Mouse (Mus musculus): ENCODE measurements around the gene Gm5617.
"Not testable (repeated sequence)": the region's sequence is repeated elsewhere in the genome, so short reads cannot be mapped to it uniquely, and the experiment has no call there.

Gene Gm5617

DNA sequence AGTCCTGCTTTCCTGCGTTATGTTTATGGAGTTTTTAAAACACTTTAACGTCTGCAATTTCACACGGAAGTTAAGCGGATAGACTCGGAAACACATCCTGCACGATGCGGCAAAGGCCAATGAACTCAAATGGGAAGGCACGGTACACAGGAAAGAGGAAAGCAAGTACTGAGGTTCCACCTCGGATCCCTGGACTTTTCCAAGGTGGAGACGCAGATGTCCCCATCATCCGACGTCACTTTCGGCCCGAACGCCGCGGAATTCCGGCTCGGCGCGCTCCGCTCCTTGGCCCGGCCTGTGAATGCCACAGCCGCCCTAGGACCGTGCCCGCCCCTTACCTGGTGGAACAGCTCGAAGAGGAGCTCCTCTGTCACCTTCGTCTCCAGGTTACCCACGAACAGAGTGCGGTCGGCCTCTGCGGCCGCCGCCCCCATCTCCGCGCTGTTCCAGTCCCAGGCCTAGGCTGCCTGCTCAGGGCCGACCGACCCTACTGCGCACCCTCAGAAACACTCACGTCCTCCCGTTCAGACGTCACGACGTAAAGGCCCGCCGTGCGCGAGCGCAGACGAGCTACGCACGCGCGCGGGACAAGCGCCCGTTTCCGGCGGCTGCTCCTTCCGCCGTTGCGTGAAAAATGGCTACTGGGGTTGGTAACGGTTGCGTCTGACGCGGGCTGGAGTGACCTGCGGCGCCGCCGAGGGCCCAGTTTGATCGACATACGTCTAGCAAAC, at the start of gene Gm5617, which contains the start of gene Rbm7:
Gene Gm5617, plus strand, starts transcription at position 626 of the 731 bp plus-strand sequence.
Gene Rbm7, minus strand, starts transcription at position 483 of the 731 bp plus-strand sequence.
- peak; percentile 96 for DNase-seq (ENCODE audit: low read depth, low spot score)
- peaks cover 6% of the 10 kb centered on the region for H3K36me3 ChIP-seq (ENCODE audit: control insufficient read depth, insufficient read depth, low read length, poor library complexity, severe bottlenecking)

GRCm38 (mm10) chr9:48447783-48448209, 47.4 kb upstream of the Gm5617 start:
- H3K36me3 ChIP-seq (ENCODE audit: control insufficient read depth, insufficient read depth, low read length, poor library complexity, severe bottlenecking) = no peaks in the 10 kb centered on the region; the same call in 1 of the 2 replicates
- DNase-seq (ENCODE audit: low read depth, low spot score) = peak; percentile 74
- no peaks in the 10 kb centered on the region for H3K27me3 ChIP-seq (ENCODE audit: control insufficient read depth, insufficient read depth, low read length, poor library complexity, severe bottlenecking)

More for the DNA sequence above, at the start of gene Gm5617, which contains the start of gene Rbm7:
- H3K27me3 ChIP-seq (ENCODE audit: control insufficient read depth, insufficient read depth, low read length, poor library complexity, severe bottlenecking) = no peaks in the 10 kb centered on the region

DNA sequence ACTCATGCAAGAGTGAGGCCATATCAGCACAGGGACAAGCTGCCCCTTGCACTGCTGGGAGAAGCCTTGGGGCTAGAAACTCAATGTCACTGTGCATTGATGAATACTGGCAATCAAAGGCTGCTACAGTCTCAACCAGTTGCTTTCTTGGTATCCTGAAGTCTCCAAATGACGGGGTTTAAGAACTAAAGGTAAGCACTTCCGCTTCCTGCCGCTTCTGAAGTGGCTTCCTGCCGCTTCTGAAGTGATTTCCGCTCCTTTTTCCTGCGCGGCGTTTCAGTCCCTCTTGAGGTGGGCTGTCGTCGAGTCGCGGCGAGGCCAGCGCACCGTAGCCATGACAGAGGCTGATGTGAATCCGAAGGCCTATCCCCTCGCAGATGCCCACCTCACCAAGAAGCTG, 45.2 kb upstream of the Gm5617 start:
- DNase-seq (ENCODE audit: low read depth, low spot score) = no peak
- Histone ChIP-seq H3K27me3 (ENCODE audit: control insufficient read depth, insufficient read depth, low read length, poor library complexity, severe bottlenecking) (no peaks in the 10 kb centered on the region), H3K36me3 (ENCODE audit: control insufficient read depth, insufficient read depth, low read length, poor library complexity, severe bottlenecking) (no peaks in the 10 kb centered on the region; the same call in 1 of the 2 replicates)

- Histone ChIP-seq H3K27me3 (ENCODE audit: control insufficient read depth, insufficient read depth, low read length, poor library complexity, severe bottlenecking) (no peaks in the 10 kb centered on the region), H3K36me3 (ENCODE audit: control insufficient read depth, insufficient read depth, low read length, poor library complexity, severe bottlenecking) (no peaks in the 10 kb centered on the region)
- no peak for DNase-seq (ENCODE audit: low read depth, low spot score)
Observed at GRCm38 (mm10) chr9:48455961-48456360, 39.3 kb upstream of the Gm5617 start.

GRCm38 (mm10) chr9:48458879-48459278, 36.4 kb upstream of the Gm5617 start:
- Histone ChIP-seq H3K36me3 (ENCODE audit: control insufficient read depth, insufficient read depth, low read length, poor library complexity, severe bottlenecking) (no peaks in the 10 kb centered on the region), H3K27me3 (ENCODE audit: control insufficient read depth, insufficient read depth, low read length, poor library complexity, severe bottlenecking) (no peaks in the 10 kb centered on the region)
- DNase-seq (ENCODE audit: low read depth, low spot score) = peak; percentile 51

DNA sequence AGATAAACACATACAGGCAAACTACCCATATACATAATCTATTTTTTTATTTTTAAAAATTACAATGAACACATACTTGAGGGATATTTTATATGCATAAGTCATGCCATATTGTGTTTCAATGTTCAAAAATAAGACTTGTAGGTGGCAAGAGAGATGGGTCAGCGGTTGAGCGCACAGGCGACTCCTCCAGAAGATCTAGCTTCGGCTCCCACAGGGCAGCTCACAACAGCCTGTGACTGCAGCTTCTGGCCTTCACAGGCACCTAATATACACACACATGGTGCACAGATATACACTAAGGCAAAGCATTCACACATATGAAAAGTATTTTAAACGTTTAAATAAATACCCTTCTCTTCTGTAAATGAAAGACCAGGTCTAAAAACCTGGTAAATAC, 35.9 kb upstream of the Gm5617 start:
- no peak for DNase-seq (ENCODE audit: low read depth, low spot score)
- Histone ChIP-seq H3K27me3 (ENCODE audit: control insufficient read depth, insufficient read depth, low read length, poor library complexity, severe bottlenecking) (no peaks in the 10 kb centered on the region), H3K36me3 (ENCODE audit: control insufficient read depth, insufficient read depth, low read length, poor library complexity, severe bottlenecking) (no peaks in the 10 kb centered on the region)

DNA sequence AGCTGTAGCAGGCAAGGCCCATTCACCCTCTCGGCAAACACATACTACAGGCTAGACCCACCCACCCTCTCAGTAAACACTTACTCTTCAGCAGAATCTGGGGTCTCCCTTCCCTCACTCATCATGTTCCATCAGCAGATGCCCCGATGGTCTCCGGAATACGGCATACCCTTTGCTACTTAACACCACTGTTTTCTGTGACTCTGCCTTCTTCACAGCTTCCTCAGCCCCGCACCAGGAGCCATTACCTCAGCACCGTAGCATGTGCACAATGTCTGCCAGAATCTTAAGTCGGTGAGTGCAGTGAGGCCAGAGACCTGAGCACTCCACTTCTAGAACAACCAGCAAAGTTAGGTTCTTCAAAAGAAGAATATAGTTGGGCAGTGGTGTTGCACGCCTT, 34.5 kb upstream of the Gm5617 start:
- no peak for DNase-seq (ENCODE audit: low read depth, low spot score)
- no peaks in the 10 kb centered on the region for H3K27me3 ChIP-seq (ENCODE audit: control insufficient read depth, insufficient read depth, low read length, poor library complexity, severe bottlenecking)
- H3K36me3 ChIP-seq (ENCODE audit: control insufficient read depth, insufficient read depth, low read length, poor library complexity, severe bottlenecking) = no peaks in the 10 kb centered on the region

DNA sequence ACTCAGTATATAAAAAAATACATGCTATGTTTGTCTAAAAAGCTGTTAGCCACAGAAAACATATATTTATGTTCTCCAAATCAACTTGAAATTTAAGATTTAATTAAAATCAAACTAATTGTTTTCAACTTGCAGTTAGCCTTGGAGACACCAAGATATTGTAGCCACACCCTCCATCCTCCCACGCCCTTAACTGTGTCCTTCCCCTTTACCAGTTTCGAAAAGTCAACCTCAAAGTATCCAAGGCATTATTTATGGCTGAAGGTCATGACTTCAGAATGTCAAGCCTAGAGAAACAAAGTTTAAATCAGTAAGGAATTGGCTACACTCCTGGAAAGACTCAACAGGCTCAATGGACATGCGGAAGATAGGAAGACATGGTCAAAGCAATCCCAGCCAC, 33.7 kb upstream of the Gm5617 start:
- peak; percentile 57 for DNase-seq (ENCODE audit: low read depth, low spot score)
- Histone ChIP-seq H3K36me3 (ENCODE audit: control insufficient read depth, insufficient read depth, low read length, poor library complexity, severe bottlenecking) (no peaks in the 10 kb centered on the region), H3K27me3 (ENCODE audit: control insufficient read depth, insufficient read depth, low read length, poor library complexity, severe bottlenecking) (no peaks in the 10 kb centered on the region)

- DNase-seq (ENCODE audit: low read depth, low spot score) = peak; percentile 58
- Histone ChIP-seq H3K36me3 (ENCODE audit: control insufficient read depth, insufficient read depth, low read length, poor library complexity, severe bottlenecking) (no peaks in the 10 kb centered on the region), H3K27me3 (ENCODE audit: control insufficient read depth, insufficient read depth, low read length, poor library complexity, severe bottlenecking) (no peaks in the 10 kb centered on the region)
Observed at GRCm38 (mm10) chr9:48465671-48466070, 29.6 kb upstream of the Gm5617 start.

DNA sequence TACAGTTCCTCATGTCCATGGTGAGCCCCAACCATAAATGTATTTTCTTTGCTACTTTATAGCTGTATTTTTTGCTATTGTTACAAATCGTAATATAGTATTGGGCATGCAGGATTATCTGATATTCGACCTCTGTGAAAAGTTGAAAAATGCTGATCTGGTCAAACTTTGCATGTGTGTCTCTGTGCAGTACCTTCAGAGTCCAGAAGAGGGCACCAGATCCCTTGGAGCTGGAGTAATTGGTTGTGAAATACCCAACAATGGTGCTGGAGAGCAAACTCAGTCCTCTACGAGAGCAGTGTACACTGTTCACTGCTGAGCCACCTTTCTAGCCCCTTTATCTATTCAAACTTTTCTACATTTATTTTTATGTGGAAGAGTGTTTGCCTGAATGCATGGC, 28.4 kb upstream of the Gm5617 start:
- Histone ChIP-seq H3K36me3 (ENCODE audit: control insufficient read depth, insufficient read depth, low read length, poor library complexity, severe bottlenecking) (no peaks in the 10 kb centered on the region), H3K27me3 (ENCODE audit: control insufficient read depth, insufficient read depth, low read length, poor library complexity, severe bottlenecking) (no peaks in the 10 kb centered on the region)
- peak; percentile 85 for DNase-seq (ENCODE audit: low read depth, low spot score)

DNA sequence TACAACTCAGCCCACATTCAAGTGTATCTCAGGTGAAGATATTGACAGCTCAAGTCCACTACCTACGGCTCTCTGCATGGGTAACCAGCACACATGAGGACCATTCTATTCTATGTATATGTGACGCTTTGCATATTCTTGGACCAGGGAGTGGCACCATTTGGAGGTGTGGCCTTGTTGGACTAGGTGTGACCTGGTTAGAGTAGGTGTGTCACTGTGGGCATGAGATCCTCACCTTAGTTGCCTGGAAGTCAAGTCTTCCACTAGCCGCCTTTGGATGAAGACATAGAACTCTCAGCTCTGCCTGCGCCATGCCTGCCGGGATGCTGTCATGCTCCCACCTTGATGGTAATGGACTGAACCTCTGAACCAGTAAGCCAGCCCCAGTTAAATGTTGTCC, 27.8 kb upstream of the Gm5617 start:
- not testable (repeated sequence) for H3K36me3 ChIP-seq (ENCODE audit: control insufficient read depth, insufficient read depth, low read length, poor library complexity, severe bottlenecking); DNase-seq (ENCODE audit: low read depth, low spot score); H3K27me3 ChIP-seq (ENCODE audit: control insufficient read depth, insufficient read depth, low read length, poor library complexity, severe bottlenecking)

DNA sequence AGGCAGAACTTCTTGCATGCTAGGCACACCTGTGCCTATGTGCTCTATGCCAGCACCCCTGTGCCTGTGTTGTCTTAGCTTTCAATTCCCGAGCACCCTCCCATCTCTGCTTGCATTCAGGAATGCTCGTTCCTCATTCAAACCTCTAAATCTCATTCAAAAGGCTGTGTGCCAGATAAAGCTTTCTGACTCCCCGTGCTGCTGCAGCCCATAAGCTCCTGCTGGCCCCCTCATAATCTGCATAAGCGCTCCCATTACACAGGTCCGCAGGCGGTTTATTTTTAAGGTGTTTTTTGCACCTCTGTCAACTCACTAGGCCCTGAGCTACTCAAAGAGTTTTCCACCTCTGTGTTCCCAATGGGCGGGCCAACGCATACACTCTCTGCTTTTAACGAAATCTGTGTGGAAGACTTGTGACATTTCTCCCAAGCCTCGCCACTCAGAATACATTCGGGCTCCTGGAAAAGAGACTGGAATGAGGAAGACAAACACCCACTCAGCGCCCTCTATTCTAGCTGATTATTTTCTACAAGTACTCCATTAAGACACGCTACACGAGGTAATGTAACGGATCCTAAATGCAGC, 22.7 kb upstream of the Gm5617 start:
- no peak for DNase-seq (ENCODE audit: low read depth, low spot score)
- Histone ChIP-seq H3K27me3 (ENCODE audit: control insufficient read depth, insufficient read depth, low read length, poor library complexity, severe bottlenecking) (no peaks in the 10 kb centered on the region), H3K36me3 (ENCODE audit: control insufficient read depth, insufficient read depth, low read length, poor library complexity, severe bottlenecking) (peaks cover 4% of the 10 kb centered on the region; the same call in 1 of the 2 replicates)

DNA sequence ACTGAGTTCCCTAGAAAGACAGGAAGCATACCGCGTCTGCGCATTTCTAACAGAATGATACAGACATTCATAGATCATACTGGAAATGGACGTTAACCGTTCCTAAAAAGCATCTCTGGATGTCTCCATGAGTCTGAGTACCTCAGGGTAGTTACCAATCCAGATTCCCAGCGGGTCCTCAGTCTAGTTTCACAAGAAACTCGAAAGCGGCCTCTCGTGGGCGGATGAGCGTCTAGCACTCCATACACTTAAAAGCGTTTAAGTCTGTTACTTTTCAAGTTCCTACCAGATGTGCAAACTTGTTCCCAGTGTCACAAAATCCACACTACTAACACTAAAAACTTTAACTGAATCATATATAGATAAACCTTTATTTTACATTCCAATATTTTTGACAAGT, 22.1 kb upstream of the Gm5617 start:
- DNase-seq (ENCODE audit: low read depth, low spot score) = no peak
- Histone ChIP-seq H3K27me3 (ENCODE audit: control insufficient read depth, insufficient read depth, low read length, poor library complexity, severe bottlenecking) (no peaks in the 10 kb centered on the region), H3K36me3 (ENCODE audit: control insufficient read depth, insufficient read depth, low read length, poor library complexity, severe bottlenecking) (peaks cover 4% of the 10 kb centered on the region; the same call in 1 of the 2 replicates)

DNA sequence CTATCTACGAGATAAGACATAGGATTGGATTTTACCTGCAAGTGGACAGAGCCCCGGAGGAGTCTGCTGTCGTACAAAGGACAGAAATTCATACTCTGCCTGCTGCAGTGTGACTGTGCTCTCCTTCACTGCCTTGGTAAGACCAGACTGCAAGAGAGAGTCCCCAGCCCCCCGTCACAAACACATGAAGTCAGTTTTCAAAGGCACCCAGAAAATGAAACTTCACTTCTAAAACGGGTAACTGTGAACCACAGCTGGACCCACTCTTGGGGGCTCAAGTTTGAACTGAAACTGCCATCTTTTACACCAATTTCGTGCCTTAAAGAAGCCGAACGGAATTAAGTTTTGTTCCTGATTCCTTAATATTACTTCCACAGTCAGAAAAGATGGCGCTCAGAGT, 20.9 kb upstream of the Gm5617 start:
- DNase-seq (ENCODE audit: low read depth, low spot score) = no peak
- Histone ChIP-seq H3K36me3 (ENCODE audit: control insufficient read depth, insufficient read depth, low read length, poor library complexity, severe bottlenecking) (peaks cover 4% of the 10 kb centered on the region; the same call in 1 of the 2 replicates), H3K27me3 (ENCODE audit: control insufficient read depth, insufficient read depth, low read length, poor library complexity, severe bottlenecking) (no peaks in the 10 kb centered on the region)

All from splenic B cell, adult 2 months (primary cell).